Mouse (Mus musculus) cerebellum, postnatal 4 days (tissue): ENCODE measurements around the gene Cela1.

Experiments used
- DNase-seq, 2 experiments: peaks; one replicate each; pipeline ENCODE4 v3.0.0; 2022; ENCODE audit warnings: low spot score in 2 of 2, mixed read lengths in 1 of 2

Gene Cela1

DNA sequence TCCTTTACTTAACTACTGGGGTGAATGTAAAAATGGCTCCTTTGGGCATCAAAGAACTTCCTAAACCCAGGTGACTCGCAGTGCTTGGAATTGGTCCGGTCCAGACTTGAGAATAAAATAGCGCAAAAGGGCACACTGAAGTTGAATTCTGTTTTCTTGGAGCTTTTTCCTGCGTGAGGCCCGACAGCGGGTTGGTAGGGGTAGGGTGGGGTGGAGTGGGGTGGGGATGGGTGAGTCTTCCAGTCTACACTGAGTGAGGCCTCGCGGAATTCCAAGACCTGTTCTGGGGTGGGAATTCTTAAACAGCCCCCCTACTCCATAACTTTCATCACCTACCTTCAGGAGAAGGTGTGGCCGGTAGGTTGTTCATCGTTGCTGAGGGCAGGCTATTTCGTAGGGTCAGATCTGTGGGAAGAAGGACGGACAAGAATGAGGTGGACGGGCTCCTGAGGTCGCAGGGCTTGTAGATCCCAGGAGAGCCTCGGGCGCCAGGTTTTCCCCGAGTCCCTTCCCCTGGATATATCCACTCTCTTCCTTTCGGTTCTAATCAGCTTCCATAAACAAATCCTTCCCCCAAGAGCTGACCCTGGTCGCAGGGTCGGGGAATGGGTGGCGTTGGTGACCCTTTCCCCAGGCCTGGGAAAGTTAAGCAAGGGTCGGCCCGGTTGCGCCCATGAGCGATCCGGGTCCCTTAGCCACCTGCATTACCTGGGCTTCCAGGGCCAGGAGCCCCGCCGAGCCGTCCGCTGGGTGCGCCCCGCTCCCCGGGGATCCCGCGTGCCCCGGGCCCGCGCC, 51.7 kb downstream of the Cela1 start:
- DNase-seq = no peak

DNA sequence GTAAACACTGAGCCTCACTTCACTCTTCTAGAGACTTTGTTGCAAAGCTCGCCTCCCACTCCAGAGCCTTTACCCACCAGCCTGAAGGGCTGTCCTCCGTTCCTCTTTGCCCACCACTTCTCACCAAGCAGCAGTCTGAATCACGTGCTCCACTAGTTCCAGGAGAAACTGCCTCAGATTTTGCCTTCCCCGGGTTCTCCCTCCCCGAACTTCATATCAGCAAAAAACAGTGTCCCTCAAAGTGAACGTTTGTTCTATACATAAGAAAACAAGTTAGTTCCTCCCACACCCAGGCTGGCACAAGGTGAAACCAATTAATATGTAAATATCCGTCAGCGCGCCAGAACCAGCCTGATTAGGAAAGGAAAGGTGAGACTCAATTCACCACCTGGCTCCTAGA, 52.5 kb downstream of the Cela1 start:
- no peak for DNase-seq

DNA sequence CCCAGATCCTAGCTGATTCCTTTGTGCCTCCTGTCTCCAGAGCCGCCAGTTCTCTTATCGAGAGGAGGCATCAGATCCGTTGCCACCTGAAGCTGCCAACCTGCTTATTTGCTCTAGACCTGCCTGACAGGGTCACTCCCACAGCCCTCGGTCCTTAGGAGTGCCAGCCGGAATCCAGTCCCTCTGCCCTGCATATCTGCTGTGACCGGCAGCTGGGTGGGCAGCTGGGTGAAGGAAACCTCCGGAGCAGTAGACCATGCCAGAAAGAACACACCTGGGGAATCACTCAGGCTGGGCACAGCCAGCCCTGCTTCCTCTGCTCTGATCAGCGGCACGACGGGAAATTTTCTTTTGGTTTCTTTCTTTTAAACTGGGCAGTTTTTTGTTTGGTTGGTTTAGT, 54.4 kb downstream of the Cela1 start:
- DNase-seq = no peak

DNA sequence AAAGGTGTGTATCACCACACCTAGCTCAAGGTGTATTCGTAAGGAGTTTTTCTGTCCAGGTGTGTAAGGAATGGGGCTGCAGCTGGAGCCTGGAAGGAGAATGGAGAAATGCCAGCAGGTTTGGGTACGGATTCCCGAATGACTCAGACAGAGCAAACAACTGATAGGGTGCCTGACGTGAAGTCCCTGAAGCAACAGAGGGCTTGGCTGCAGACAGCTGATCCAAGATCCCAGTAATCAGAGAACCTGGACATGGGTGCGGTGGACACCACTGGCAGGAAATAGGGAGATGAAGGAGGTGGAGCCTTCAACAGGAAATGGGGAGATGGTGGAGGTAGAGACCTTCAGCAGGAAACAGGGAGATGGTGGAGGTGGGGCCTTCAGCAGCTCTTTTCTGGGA, 55.4 kb downstream of the Cela1 start:
- no peak for DNase-seq

DNA sequence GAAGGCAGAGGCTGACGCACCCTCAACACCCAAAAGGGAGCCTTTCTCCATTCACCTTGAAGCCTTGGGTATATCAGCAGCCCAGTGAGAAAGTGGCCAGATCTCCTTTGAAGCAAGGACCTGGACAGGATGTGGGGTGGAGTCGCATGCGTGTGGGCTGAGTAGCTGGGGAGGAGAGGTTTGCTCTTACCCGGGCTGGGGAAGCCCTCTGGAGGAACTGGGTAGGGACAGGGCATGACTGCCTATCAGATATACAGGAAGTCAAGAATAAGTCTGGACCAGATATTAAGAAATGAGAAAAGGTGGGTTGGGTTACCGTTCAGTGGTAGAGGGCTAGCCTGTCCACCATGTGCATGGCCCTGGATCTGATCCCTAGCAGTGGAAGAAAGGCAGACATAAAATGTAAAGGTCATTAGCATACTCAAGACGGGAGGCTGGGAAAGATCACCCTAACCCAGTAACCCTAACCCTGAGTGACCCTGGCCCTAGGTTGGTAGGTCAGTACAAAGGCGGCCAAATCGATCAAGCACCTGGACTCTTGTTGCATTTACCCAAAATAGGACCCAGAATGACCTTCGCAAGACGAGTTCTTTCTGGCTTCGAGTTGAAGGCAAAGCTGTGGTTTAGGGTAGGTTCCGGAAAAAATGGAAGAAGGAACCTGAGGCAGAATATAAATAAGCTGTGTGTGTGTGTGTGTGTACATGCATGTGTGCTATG, 56.1 kb downstream of the Cela1 start:
- DNase-seq = no peak

DNA sequence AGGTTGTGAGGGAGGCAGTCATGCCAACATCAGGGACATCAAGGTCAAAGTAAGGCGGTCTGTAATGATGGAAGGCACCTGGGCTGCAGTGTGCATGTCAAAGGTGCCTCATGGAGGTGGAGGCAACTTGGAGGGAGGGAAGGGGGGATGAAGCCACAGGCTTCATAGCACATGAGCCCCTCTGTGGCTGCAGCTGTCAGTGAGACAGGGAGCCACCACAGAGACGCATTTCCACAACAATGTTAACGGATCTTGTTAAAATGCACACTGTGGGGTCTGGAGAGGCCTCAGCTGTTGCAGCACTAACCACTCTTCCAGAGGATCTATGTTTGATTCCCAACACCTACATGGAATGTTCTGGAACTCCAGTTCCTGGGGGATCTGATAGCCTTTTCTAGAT, 57.6 kb downstream of the Cela1 start:
- DNase-seq = no peak

DNA sequence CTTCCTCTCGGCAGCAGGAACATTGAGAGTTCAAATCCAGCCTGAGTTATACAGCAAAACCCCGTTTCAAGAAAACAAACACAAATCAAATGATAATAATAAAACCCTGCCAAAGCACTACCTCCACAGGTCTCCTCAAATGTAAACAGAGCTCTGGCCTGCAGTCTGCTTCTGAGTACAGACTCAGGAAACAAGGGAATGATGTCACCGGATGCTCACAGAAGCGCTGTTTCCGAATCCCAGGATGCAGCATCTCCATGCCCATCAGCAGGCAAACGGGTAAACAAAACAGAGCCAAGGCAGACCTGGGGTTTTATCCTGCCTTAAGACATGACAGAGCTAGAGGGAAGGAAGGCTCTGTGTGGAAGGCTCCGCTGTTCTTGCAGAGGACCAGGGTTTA, 58.9 kb downstream of the Cela1 start:
- no peak for DNase-seq

DNA sequence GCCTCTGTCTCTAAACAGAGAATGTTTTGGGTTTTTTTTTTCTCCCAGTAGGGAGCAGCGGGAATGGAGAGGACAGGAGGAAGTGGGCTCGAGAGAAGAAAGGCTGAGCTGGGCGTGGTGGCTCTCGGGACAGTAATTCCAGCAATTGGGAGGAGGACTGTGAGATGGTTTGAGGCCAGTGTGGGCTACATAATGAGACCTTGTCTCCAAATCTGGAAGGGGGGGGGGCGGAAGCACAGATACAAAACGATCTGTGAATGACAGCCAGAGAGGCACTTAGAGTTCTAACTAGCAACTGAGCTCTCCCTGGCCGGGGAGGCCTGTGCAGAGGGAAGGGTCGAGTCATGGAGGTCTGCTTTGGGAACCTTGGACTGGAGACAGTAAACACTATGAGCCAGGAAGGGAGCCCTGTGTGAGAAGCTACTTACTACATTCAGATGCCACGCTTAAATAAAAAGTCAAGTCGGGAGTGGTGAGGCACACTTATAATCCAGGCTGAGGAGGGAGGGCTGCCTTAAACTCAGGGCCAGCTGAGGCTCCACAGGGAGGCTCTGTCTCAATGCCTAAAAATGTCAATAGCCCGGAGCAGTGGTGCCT, 59.8 kb downstream of the Cela1 start:
- DNase-seq = no peak

DNA sequence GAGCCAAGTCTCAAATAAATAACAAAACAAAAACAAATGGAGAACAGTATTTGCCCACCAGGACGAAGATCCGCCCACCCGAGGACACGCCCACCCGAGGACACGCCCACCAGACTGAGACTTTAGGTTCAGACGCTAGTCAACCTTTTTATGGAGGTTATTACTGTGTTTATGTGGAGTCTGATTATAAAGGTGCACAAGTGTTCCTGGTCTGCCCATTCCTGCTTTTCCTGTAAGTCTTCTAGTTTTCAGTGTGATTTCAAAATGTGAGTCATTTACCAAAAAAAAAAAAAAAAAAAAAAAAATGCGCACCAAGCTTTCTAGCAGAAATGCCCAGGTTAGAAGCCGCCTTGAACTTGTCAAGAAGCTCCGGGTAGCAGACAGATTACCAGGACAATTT, 60.4 kb downstream of the Cela1 start:
- no peak for DNase-seq

DNA sequence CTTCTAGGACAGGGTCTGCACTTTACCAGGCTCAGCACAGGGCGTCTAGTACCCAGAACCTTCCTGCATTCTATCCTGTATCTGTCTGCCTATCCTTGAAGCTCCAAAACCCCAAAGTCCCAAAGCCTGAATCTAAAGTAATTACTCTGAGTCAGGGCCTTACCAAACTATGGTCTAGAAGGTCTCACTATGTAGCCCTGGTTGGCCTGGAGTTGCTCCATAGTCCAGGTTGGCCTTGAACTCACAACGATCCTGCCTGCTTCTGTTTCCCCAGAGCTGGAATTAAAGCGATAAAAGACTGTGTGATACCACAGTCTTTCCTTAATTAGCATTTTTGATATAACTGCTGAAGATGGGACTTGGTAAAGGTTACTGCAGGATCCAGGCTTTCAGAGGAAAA, 63.3 kb downstream of the Cela1 start:
- DNase-seq = no peak
